Mouse (Mus musculus) cerebellum, adult 9-10 months (tissue): ENCODE data around the gene CK137956.

Experiments used
- DNase-seq: peaks from one replicate; pipeline ENCODE4 v3.0.0; 2022

The CK137956 gene

GRCm38 (mm10) chr4:127970901-127971868 lies at the start of gene CK137956:
TSS of gene CK137956 (minus strand) at chr4:127970951.
- no peak for DNase-seq

GRCm38 (mm10) chr4:128019465-128019864 lies 48.7 kb upstream of the CK137956 start:
- peak; percentile 68 for DNase-seq

GRCm38 (mm10) chr4:128004797-128005452 lies 34.2 kb upstream of the CK137956 start:
- no peak for DNase-seq

GRCm38 (mm10) chr4:128002638-128003101 lies 31.9 kb upstream of the CK137956 start:
- DNase-seq = peak; percentile 29

- no peak for DNase-seq
These were observed 28.5 kb upstream of the CK137956 start for GRCm38 (mm10) chr4:127999281-127999680.

GRCm38 (mm10) chr4:127989347-127989995 lies 18.7 kb upstream of the CK137956 start:
- peak; percentile 82 for DNase-seq

- peak; percentile 37 for DNase-seq
These were observed 17.9 kb upstream of the CK137956 start for GRCm38 (mm10) chr4:127988526-127989180.

GRCm38 (mm10) chr4:127987784-127988455 lies 17.2 kb upstream of the CK137956 start, which contains the start of gene Csmd2:
TSS of gene Csmd2 (plus strand) at chr4:127987857.
- DNase-seq = peak; percentile 76

- peak; percentile 37 for DNase-seq
These were observed 16.5 kb upstream of the CK137956 start for GRCm38 (mm10) chr4:127987270-127987669.

GRCm38 (mm10) chr4:127986491-127987075 lies 15.8 kb upstream of the CK137956 start:
- peak; percentile 30 for DNase-seq

GRCm38 (mm10) chr4:127985874-127986273 lies 15.1 kb upstream of the CK137956 start:
- DNase-seq = peak; percentile 39

- DNase-seq = no peak
These were observed 13.7 kb upstream of the CK137956 start for GRCm38 (mm10) chr4:127984426-127984825.

GRCm38 (mm10) chr4:127981125-127981524 lies 10.4 kb upstream of the CK137956 start:
- DNase-seq = no peak

- no peak for DNase-seq
These were observed 2.2 kb upstream of the CK137956 start for GRCm38 (mm10) chr4:127972976-127973375.

- DNase-seq = peak; percentile 36
These were observed 731 bp downstream of the CK137956 start for GRCm38 (mm10) chr4:127970018-127970421.

- DNase-seq = peak; percentile 88
These were observed 1.6 kb downstream of the CK137956 start for GRCm38 (mm10) chr4:127969101-127969500.

- DNase-seq = no peak
These were observed 17.6 kb downstream of the CK137956 start for GRCm38 (mm10) chr4:127953006-127953710.

GRCm38 (mm10) chr4:127947696-127948095 lies 23.1 kb downstream of the CK137956 start:
- peak; percentile 78 for DNase-seq

GRCm38 (mm10) chr4:127937474-127937873 lies 33.3 kb downstream of the CK137956 start:
- no peak for DNase-seq

GRCm38 (mm10) chr4:127935369-127935768 lies 35.4 kb downstream of the CK137956 start:
- DNase-seq = peak; percentile 51

- DNase-seq = no peak
These were observed 57.2 kb downstream of the CK137956 start for GRCm38 (mm10) chr4:127913551-127913950.
